Mouse (Mus musculus): ENCODE results near the gene Mlst8.

Mlst8 gene

DNA sequence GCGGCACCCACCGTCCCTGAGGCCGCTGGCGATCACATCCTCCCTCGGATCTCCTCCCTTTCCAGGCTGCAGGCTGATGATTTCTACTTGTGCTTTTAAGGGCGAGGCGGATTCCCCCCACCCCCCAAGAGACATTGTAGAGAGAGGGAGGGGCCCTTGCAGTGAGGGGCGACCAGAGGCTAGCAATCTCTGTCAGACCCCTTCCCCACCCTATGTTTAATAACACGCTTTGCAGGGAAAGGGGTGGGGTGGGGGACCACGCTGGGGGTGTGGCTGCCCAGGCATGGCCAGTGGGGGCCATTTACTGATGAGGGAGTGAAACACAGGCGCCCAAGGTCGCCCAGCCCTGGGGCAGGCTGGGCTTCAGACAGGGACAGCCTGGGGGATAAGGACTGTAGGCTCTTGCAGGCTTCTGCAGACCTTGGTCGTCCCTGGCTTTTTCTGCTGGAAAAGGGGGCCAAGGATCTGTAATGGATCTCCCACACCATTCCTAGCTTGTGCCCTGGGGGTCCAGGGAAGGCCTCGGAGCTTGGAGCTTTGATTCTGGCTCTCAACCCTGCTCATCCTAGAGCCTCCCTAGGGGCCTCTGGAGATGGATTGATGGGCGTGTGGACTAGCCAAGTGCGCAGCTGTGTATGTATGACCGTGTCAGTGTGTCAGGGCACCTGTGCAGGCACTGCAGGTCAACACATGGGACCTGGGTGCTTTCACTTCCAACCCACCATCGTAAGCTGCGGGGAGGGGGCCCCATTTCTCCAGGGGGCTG is 10.6 kb upstream of the Mlst8 start:
- DNase-seq (ENCODE audit: low spot score): no peak

DNA sequence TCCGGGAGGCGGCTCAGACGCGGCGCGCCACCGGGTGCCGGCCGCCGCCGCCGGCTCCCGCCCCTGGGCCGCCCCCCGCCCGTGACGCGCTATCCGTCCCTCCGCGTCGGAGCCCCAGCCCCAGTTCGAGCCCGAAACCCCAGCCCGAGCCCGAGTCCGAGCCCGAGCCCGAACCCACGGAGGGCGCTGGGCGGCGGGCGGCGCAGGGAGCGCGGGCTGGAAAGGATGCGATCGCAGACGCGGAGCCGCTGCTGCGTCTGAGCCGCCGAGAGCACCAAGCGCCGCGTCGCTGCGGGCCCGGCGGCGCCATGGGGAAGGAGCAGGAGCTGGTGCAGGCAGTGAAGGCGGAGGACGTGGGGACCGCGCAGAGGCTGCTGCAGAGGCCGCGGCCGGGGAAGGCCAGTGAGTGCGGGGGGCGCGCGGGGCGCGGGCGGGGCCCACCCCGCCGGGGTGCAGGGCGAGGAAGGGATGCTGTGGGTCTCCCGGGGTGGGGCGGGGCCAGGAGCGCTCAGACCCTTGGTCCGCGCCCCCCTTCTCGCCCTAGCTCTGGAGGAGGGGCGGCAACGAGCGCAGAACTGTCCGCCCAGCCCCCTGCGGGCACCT is 9.9 kb upstream of the Mlst8 start:
- DNase-seq (ENCODE audit: low spot score): peak; percentile 28

DNA sequence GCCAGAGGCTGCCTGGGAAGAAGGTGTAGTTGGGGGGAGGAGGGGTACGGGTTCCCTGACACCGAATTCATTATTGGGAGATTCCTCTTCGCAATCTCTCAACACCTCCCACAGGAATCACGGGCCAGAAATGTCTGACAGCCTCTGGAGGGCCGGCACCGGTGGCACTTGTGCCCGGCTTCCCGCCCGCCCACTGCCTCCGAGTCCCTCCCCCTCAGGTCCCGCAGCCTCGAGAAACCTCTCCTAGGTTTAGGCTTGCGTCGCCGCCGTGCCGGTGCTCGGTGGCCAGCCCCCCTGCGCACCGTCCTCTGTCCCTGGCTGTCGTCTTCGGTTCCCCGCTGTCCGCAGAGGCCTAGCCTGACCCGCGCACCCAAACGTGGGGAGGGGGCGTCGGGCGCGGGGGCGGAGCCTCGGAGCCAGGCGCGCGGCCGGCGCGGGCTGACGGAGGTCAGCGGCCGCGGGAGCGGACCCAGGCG is 9.3 kb upstream of the Mlst8 start, which contains the start of gene Caskin1:
Gene Caskin1, plus strand, starts transcription at position 416 of the 476 bp plus-strand sequence.
- no peak for DNase-seq (ENCODE audit: low spot score)

DNA sequence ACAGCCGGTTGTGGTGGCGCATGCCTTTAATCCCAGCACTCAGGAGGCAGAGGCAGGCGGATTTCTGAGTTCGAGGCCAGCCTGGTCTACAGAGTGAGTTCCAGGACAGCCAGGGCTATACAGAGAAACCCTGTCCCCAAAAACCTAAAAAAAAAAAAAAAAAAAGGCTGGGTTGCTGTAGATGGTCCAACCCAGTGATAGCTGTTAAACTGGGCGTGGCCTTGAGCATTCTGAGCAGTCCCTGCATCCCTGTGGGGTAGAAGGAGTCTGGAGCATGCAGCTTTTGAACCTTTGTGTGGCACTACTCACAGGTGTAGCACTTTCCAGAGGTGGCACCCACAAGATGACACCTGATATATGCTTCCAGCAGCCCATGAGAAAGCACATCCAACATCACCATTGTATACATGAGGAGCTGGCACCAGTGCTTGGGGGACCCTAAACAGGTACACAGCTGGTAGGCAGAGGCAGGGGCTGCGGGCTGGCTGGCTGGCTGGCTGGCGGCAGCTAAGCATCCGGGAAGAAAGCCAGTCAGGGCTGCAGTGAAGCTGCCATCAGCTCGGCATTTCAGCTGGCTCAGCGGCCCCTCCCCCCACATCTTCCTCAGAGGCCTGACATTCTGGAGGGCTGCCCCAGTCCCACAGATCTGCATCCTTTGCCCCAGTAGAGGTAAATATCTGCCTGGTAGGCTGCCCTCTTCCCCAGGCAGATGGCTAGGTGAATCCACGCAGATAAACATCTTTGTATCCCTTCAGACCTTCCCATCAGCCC is 6.4 kb upstream of the Mlst8 start:
- no peak for DNase-seq (ENCODE audit: low spot score)

DNA sequence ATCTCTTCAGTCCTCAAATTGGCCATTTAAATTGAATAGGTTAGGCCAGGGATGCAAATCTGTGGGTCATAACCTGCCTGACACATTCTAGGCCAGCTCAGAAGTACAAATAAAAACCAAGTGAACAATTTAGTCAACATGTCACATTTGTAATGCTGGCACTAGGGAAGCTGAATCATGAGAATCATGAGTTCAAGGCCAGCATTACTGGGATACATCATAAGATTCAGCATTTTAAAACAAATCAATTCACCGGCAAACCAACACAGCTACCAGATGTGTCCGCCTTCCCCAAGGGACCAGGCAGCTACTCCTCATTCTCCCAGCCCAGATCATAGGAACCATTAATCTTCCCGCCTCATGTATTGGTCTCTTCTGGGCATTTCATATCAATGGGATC is 4.6 kb upstream of the Mlst8 start:
- DNase-seq (ENCODE audit: low spot score): no peak

DNA sequence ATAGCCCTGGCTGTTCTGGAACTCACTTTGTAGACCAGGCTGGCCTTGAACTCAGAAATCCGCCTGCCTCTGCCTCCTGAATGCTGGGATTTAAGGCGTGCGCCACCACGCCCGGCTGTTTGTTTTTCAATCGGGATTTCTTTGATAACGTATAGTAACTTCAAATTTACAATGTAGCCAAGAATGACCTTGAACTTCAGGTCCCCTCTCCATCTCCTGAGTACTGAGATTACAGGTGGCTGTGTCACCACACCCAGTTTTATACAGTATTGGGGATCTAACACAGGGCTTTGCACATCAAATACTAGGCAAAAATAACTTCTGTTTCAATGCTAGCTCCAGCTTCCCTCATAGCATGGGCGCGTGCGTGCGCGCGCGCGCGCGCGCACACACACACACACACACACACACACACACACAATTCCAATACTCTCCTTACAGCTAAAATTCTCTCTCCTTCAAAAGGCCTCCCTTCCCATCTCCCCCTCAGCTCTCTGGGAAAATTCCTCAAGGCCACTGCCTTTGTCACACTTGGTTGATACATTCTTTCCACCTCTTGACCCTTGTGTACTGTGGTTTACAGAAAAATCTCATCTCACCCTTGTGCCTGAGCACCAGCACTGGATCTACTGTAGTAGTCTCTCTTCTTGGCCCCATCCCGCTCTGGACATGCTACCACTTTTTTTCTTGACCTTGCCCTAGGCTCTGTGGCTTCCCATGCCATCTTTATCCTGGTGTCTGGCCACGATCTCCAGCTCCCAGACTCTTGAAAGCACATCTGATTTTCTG is 2.3 kb upstream of the Mlst8 start:
- no peak for DNase-seq (ENCODE audit: low spot score)

- DNase-seq (ENCODE audit: low spot score): no peak
These were observed 1.4 kb upstream of the Mlst8 start for GRCm38 (mm10) chr17:24480201-24480826.

- DNase-seq (ENCODE audit: low spot score): no peak
These were observed 553 bp upstream of the Mlst8 start for GRCm38 (mm10) chr17:24479431-24479830.

DNA sequence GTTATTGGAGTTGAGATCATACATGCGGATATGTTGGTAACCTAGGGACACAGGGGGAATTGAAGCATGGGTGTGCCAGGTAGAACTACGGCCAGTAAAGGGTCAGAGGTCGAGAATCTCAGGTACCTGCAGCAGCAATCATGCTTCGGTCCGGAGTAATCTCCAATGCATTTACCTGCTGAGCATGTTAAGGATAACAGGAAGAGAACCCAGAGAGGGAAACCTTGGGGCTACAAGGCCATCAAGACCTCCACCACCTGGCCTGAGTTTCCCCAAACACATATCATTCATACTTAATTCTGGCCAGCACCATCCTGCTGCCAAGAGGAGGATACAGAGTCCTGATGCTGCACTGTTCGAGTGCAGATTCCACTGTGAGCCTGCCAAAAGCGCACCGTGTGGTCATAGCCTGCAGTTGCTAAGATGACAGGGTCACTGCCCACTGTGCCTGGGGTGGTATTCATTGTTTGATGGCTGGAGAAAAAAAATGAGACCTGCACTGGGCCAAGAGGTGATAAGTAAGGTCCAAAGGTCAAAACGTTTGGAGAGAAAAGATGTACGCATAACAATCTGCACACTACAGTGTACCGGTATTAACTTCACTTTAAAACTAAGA is 785 bp downstream of the Mlst8 start:
- no peak for DNase-seq (ENCODE audit: low spot score)

GRCm38 (mm10) chr17:24477053-24477984 is 1.6 kb downstream of the Mlst8 start:
- DNase-seq (ENCODE audit: low spot score): no peak

DNA sequence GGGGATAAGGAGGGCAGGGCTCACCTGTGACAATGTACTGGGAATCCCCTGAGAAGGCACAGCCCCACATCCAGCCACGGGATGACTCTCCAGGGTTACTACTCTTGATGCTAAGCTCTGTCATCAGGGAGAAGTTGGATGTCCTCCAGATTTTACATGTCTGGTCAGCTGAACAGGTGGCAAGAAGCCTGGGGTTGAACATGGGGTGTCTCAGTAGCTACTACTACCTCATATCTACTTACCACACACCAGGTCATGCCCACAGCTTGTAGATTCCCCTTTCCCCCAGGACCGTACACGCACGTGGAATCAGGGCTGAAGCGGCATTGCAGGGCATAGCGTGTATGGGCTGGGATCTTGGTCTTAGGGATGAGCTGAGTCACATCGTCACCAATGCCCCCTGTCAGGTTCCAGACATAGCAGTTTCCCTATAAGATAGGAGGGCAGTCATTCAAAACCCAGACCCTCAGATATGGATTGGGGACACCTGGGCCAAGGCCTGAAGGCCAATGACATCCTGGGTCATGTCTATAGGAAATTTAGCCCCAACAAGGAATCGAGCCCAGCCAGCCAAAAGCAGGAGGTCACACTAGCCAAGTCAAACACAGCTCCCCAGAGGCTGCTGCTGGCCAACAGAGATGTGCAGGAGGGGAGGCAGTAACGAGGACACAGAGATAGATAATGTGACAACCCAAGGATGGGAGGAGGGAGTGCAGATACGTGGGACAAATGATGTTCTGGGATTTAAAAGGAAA is 2.7 kb downstream of the Mlst8 start:
- no peak for DNase-seq (ENCODE audit: low spot score)

DNA sequence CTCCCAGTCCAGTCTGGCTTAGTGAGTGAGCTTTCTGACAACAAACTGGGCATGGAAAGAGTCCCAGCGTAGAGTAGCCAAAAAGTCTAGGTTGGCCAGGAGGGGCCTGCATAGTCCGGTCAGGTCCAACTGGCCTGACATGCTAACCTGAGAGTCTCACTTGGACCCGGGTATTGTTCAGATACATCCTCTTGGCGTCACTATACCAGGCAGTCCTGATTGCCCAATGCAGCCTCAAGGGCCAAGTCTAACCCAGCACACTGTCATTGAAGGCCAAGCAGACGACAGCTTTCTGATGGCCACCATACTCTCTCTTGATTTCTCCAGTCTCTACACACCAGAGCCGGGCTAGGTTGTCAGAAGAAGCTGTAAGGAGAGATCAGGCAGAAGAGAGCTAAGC is 3.3 kb downstream of the Mlst8 start:
- no peak for DNase-seq (ENCODE audit: low spot score)

DNA sequence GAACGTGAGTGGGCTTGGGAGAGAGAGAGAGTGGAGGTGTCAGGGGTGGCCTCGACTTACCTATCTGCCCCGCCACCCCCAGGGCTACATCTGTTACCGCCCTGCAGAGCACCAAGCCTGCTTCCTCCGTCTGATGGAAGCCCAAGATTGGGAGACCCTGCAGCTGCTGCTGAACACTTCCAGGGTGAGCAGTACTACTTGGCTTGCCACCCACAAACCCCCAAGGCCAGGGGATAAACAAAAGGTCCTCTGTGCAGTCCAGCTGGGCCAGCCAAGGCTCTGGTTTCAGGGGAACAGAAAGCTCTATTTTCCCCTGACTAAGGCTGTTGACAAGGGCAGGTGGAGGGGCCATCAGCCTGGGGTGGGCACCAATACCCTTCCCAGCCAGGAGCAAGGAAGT is 4.3 kb downstream of the Mlst8 start:
- DNase-seq (ENCODE audit: low spot score): no peak

GRCm38 (mm10) chr17:24473612-24474275 is 5.1 kb downstream of the Mlst8 start, which contains the start of gene Bricd5:
Gene Bricd5, plus strand, starts transcription at chr17:24473884.
- DNase-seq (ENCODE audit: low spot score): no peak

DNA sequence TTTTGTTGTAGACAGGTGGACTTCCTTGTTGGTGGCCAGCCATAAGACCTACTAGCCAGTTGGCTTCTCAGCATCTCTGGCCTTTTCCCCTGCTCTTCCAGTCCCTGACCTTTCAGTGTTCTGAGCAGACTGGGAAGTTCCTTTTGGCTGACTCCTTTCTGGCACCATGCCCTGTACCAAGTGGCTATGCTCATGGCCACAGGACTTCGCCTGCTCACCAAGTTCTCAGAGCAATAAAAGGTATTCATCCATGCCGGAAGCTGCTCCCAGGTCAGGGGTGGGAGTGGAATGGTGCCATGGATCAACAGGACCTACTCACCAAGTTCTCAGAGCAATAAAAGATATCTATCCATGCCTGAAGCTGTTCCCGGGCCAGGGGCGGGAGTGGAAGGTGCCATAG is 6.4 kb downstream of the Mlst8 start:
- no peak for DNase-seq (ENCODE audit: low spot score)

DNA sequence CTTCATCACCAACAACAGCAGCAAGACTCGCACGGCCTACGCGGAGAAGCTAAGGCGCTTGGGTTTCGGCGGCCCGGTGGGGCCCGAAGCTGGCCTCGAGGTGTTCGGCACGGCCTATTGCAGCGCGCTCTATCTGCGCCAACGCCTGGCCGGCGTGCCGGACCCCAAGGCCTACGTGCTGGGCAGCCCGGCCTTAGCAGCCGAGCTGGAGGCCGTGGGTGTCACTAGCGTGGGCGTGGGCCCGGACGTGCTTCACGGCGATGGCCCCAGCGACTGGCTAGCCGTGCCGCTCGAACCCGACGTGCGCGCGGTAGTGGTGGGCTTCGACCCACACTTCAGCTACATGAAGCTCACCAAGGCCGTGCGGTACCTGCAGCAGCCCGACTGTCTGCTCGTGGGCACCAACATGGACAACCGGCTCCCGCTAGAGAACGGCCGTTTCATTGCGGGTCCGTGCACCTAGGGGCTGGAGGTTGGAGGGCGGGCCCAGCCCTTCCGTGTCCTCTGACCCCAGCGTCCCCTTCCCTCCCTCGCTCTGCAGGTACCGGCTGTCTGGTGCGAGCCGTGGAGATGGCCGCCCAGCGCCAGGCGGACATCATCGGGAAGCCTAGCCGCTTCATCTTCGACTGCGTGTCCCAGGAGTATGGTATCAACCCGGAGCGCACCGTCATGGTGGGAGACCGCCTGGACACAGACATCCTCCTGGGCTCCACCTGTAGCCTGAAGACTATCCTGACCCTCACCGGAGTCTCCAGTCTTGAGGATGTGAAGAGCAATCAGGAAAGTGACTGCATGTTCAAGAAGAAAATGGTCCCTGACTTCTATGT is 8.0 kb downstream of the Mlst8 start:
- no peak for DNase-seq (ENCODE audit: low spot score)

- DNase-seq (ENCODE audit: low spot score): peak; percentile 98
These were observed 8.8 kb downstream of the Mlst8 start, which contains the start of the genes E4f1 and Pgp for GRCm38 (mm10) chr17:24469910-24470602. Gene E4f1, minus strand, starts transcription at chr17:24470313. Gene Pgp, plus strand, starts transcription at chr17:24470392.
